Mouse (Mus musculus): Measurements from ENCODE around the gene Cryl1. TPM values are rescaled to one million over a fixed set of nuclear protein-coding genes. Genes with fewer than 3 reads are reported as not detected.
A peak's percentile ranks its signal among the peaks of the same experiment; 100 is the strongest.

The Cryl1 gene
- polyA plus RNA-seq, 1 experiment from 2014 or later = 16.6 TPM

GRCm38 (mm10) chr14:57363833-57364232 is 34.5 kb downstream of the Cryl1 start:
- Histone ChIP-seq H3K4me3 (ENCODE audit: low read length) (no peak overlapping the region), H3K9me3 (replicated peaks; ENCODE audit: control insufficient read depth, low read length) (no peaks in the 10 kb centered on the region), H3K27ac (ENCODE audit: low read length) (no peak overlapping the region), H3K36me3 (ENCODE audit: control insufficient read depth, insufficient read depth) (no peaks in the 10 kb centered on the region), H3K4me2 (ENCODE audit: low read depth, low read length) (no peak overlapping the region), H3K4me1 (ENCODE audit: control insufficient read depth, insufficient read depth, low read length) (no peaks in the 10 kb centered on the region), H3K9ac (ENCODE audit: low read length) (no peak overlapping the region), H3K27me3 (ENCODE audit: control insufficient read depth, insufficient read depth, low read length) (peaks cover 3% of the 10 kb centered on the region)
- 85% methylated on average over 6 of the region's 6 CpGs for WGBS
- ATAC-seq (replicated peaks; ENCODE audit: extremely low read depth, insufficient read depth, low FRiP score) = no peak

- H3K4me2 ChIP-seq (ENCODE audit: low read depth, low read length) = peak overlapping the region; percentile 41
- H3K27ac ChIP-seq (ENCODE audit: low read length) = no peak overlapping the region
- H3K27me3 ChIP-seq (ENCODE audit: control insufficient read depth, insufficient read depth, low read length) = peaks cover 3% of the 10 kb centered on the region
- H3K4me3 ChIP-seq (ENCODE audit: low read length) = no peak overlapping the region; the same call in 1 of the 2 replicates
- no peaks in the 10 kb centered on the region for H3K4me1 ChIP-seq (ENCODE audit: control insufficient read depth, insufficient read depth, low read length)
- no peak overlapping the region for H3K9ac ChIP-seq (ENCODE audit: low read length)
- no peak for ATAC-seq (replicated peaks; ENCODE audit: extremely low read depth, insufficient read depth, low FRiP score)
- H3K36me3 ChIP-seq (ENCODE audit: control insufficient read depth, insufficient read depth) = no peaks in the 10 kb centered on the region
- WGBS = 18% methylated on average over 27 of the region's 31 CpGs
- H3K9me3 ChIP-seq (replicated peaks; ENCODE audit: control insufficient read depth, low read length) = no peaks in the 10 kb centered on the region
Measured at GRCm38 (mm10) chr14:57362726-57363660, 35.3 kb downstream of the Cryl1 start.

GRCm38 (mm10) chr14:57357030-57357429 is 41.3 kb downstream of the Cryl1 start:
- Histone ChIP-seq H3K4me3 (ENCODE audit: low read length) (no peak overlapping the region), H3K27ac (ENCODE audit: low read length) (no peak overlapping the region), H3K9ac (ENCODE audit: low read length) (no peak overlapping the region), H3K9me3 (replicated peaks; ENCODE audit: control insufficient read depth, low read length) (no peaks in the 10 kb centered on the region), H3K4me1 (ENCODE audit: control insufficient read depth, insufficient read depth, low read length) (no peaks in the 10 kb centered on the region), H3K4me2 (ENCODE audit: low read depth, low read length) (no peak overlapping the region), H3K27me3 (ENCODE audit: control insufficient read depth, insufficient read depth, low read length) (no peaks in the 10 kb centered on the region; the same call in 1 of the 2 replicates), H3K36me3 (ENCODE audit: control insufficient read depth, insufficient read depth) (no peaks in the 10 kb centered on the region)
- no peak for ATAC-seq (replicated peaks; ENCODE audit: extremely low read depth, insufficient read depth, low FRiP score)
- 76% methylated on average over 5 of the region's 5 CpGs for WGBS

DNA sequence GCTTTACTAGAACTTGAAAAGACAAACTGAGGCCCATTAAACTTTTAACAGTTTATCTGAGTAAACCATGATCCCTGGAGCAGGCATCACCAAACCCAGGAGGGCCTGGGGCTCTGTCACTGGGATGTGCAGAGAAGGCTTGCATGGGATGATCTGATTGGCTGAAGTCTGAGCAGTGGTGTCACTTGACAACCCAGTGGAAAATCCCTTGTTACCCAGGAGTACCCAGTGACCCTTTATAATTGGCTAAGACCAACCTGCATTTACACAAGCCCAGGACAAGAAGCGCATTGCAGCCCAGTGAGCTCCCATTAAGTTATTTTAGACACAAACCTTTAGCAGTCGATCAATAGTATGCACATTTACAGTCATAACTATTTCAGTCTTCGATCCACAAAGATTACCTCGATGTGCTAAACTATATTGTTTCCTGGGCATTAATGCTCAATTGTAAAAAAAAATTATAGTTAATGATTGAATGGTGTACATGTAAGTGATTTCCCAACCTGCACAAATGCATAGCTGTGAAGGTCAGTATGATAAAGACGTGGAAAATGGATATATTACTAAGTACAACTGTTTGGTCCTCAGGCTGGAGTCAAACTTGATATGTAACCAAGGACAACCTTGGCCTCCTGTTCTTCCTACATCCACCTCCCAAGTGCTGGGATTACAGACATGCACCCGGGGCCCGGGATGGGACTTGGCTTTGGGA is 46.7 kb downstream of the Cryl1 start:
- 92% methylated on average over 7 of the region's 7 CpGs for WGBS
- Histone ChIP-seq H3K9me3 (replicated peaks; ENCODE audit: control insufficient read depth, low read length) (no peaks in the 10 kb centered on the region), H3K27ac (ENCODE audit: low read length) (no peak overlapping the region), H3K4me2 (ENCODE audit: low read depth, low read length) (no peak overlapping the region), H3K4me1 (ENCODE audit: control insufficient read depth, insufficient read depth, low read length) (no peaks in the 10 kb centered on the region), H3K9ac (ENCODE audit: low read length) (no peak overlapping the region), H3K36me3 (ENCODE audit: control insufficient read depth, insufficient read depth) (no peaks in the 10 kb centered on the region), H3K4me3 (ENCODE audit: low read length) (no peak overlapping the region), H3K27me3 (ENCODE audit: control insufficient read depth, insufficient read depth, low read length) (no peaks in the 10 kb centered on the region)
- ATAC-seq (replicated peaks; ENCODE audit: extremely low read depth, insufficient read depth, low FRiP score) = no peak

DNA sequence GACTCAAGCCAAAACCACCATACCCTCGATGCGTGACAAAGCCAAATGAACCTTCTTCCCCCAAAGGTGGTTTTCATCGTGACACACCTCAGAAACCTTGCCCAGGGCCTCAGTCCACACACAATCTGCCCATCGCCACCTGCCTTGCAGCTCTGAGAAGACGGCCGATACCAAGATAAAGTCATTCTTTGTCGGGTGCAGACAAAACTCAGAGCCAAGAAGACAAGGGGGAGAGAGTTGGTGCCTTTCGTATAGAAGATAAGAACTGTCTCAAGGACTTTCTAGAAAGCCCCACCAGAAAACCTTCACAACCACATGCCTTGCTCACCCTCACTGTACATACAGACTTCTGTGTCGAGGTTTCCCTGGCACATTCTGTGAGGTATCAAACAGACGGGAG is 48.4 kb downstream of the Cryl1 start:
- H3K9me3 ChIP-seq (replicated peaks; ENCODE audit: control insufficient read depth, low read length) = peaks cover 4% of the 10 kb centered on the region
- H3K4me2 ChIP-seq (ENCODE audit: low read depth, low read length) = no peak overlapping the region
- ATAC-seq (replicated peaks; ENCODE audit: extremely low read depth, insufficient read depth, low FRiP score) = no peak
- H3K27ac ChIP-seq (ENCODE audit: low read length) = no peak overlapping the region
- no peaks in the 10 kb centered on the region for H3K27me3 ChIP-seq (ENCODE audit: control insufficient read depth, insufficient read depth, low read length)
- H3K9ac ChIP-seq (ENCODE audit: low read length) = no peak overlapping the region
- H3K4me1 ChIP-seq (ENCODE audit: control insufficient read depth, insufficient read depth, low read length) = no peaks in the 10 kb centered on the region; the same call in 1 of the 2 replicates
- WGBS = 58% methylated on average over 10 of the region's 10 CpGs
- no peak overlapping the region for H3K4me3 ChIP-seq (ENCODE audit: low read length)
- no peaks in the 10 kb centered on the region for H3K36me3 ChIP-seq (ENCODE audit: control insufficient read depth, insufficient read depth)

- no peak for ATAC-seq (replicated peaks; ENCODE audit: extremely low read depth, insufficient read depth, low FRiP score)
- H3K27me3 ChIP-seq (ENCODE audit: control insufficient read depth, insufficient read depth, low read length) = no peaks in the 10 kb centered on the region
- no peaks in the 10 kb centered on the region for H3K36me3 ChIP-seq (ENCODE audit: control insufficient read depth, insufficient read depth)
- no peak overlapping the region for H3K4me2 ChIP-seq (ENCODE audit: low read depth, low read length)
- WGBS = 60% methylated on average over 4 of the region's 4 CpGs
- H3K27ac ChIP-seq (ENCODE audit: low read length) = no peak overlapping the region
- no peak overlapping the region for H3K4me3 ChIP-seq (ENCODE audit: low read length)
- peaks cover 4% of the 10 kb centered on the region for H3K9me3 ChIP-seq (replicated peaks; ENCODE audit: control insufficient read depth, low read length)
- no peak overlapping the region for H3K9ac ChIP-seq (ENCODE audit: low read length)
- H3K4me1 ChIP-seq (ENCODE audit: control insufficient read depth, insufficient read depth, low read length) = peaks cover 5% of the 10 kb centered on the region
Measured at GRCm38 (mm10) chr14:57348155-57348554, 50.2 kb downstream of the Cryl1 start.

DNA sequence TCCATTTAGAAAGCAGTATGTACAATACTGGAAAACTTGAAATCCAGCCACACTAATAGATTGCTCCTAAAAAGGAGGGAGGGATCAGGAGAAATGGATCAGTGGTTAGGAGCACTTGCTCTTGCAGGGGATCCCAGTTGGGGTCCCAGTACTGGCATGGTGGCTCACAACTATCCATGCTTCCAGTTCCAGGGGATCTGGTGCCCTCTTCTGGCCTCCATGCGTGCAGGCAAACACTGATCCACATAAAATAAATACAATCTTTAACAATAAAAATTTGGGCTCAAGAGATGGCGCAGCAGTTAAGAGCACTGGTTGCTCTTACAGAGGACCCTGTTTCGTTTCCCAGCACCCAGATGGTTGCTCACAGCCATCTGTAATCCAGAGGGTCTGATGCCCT is 52.2 kb downstream of the Cryl1 start:
- Histone ChIP-seq H3K27ac (ENCODE audit: low read length) (no peak overlapping the region), H3K4me3 (ENCODE audit: low read length) (no peak overlapping the region), H3K9me3 (replicated peaks; ENCODE audit: control insufficient read depth, low read length) (peaks cover 4% of the 10 kb centered on the region), H3K36me3 (ENCODE audit: control insufficient read depth, insufficient read depth) (no peaks in the 10 kb centered on the region), H3K4me2 (ENCODE audit: low read depth, low read length) (no peak overlapping the region), H3K4me1 (ENCODE audit: control insufficient read depth, insufficient read depth, low read length) (peaks cover 15% of the 10 kb centered on the region), H3K9ac (ENCODE audit: low read length) (no peak overlapping the region), H3K27me3 (ENCODE audit: control insufficient read depth, insufficient read depth, low read length) (no peaks in the 10 kb centered on the region)
- 91% methylated on average over 3 of the region's 3 CpGs for WGBS
- ATAC-seq (replicated peaks; ENCODE audit: extremely low read depth, insufficient read depth, low FRiP score) = no peak

GRCm38 (mm10) chr14:57344781-57345492 is 53.4 kb downstream of the Cryl1 start:
- peaks cover 4% of the 10 kb centered on the region for H3K9me3 ChIP-seq (replicated peaks; ENCODE audit: control insufficient read depth, low read length)
- H3K4me2 ChIP-seq (ENCODE audit: low read depth, low read length) = peak overlapping the region; percentile 58
- no peaks in the 10 kb centered on the region for H3K27me3 ChIP-seq (ENCODE audit: control insufficient read depth, insufficient read depth, low read length)
- whole genome bisulfite sequencing = 31% methylated on average over 25 of the region's 25 CpGs
- no peak overlapping the region for H3K27ac ChIP-seq (ENCODE audit: low read length)
- H3K36me3 ChIP-seq (ENCODE audit: control insufficient read depth, insufficient read depth) = no peaks in the 10 kb centered on the region
- H3K4me1 ChIP-seq (ENCODE audit: control insufficient read depth, insufficient read depth, low read length) = peaks cover 15% of the 10 kb centered on the region
- peak overlapping the region; percentile 44 for H3K4me3 ChIP-seq (ENCODE audit: low read length)
- H3K9ac ChIP-seq (ENCODE audit: low read length) = peak overlapping the region; percentile 42
- no peak; the same call in 1 of the 2 replicates for ATAC-seq (replicated peaks; ENCODE audit: extremely low read depth, insufficient read depth, low FRiP score)
